Mouse (Mus musculus): ENCODE data around the gene Larp7. TPM values are rescaled to one million over a fixed set of nuclear protein-coding genes. Genes with fewer than 3 reads are reported as not detected.

Larp7 gene
- polyA plus RNA-seq, 1 experiment from 2014 or later, result 62.0 TPM

- H3K4me3 ChIP-seq, result no peak overlapping the region
- no peak for ATAC-seq (ENCODE audit: borderline replicate concordance, extremely low read depth, low FRiP score, low TSS enrichment)
- no peak overlapping the region for H3K27ac ChIP-seq
- no peaks in the 10 kb centered on the region; the same call in 1 of the 2 replicates for H3K27me3 ChIP-seq
- H3K4me2 ChIP-seq, result no peak overlapping the region
- WGBS, result 60% methylated on average over 12 of the region's 12 CpGs
- H3K9ac ChIP-seq, result no peak overlapping the region
- H3K36me3 ChIP-seq, result no peaks in the 10 kb centered on the region
- H3K4me1 ChIP-seq, result no peaks in the 10 kb centered on the region
- H3K9me3 ChIP-seq, result no peaks in the 10 kb centered on the region
These were observed 41.1 kb downstream of the Larp7 start for GRCm38 (mm10) chr3:127511786-127512746.

- no peak for ATAC-seq (ENCODE audit: borderline replicate concordance, extremely low read depth, low FRiP score, low TSS enrichment)
- no peak overlapping the region for H3K27ac ChIP-seq
- WGBS, result 53% methylated on average over 15 of the region's 15 CpGs
These were observed 45.0 kb downstream of the Larp7 start for GRCm38 (mm10) chr3:127507878-127508783.

GRCm38 (mm10) chr3:127498742-127499400 is 54.3 kb downstream of the Larp7 start, which contains the start of gene Ank2:
Ank2 (minus strand) TSS chr3:127499350.
- WGBS, result under 1% methylated on average over 52 of the region's 62 CpGs
- H3K36me3 ChIP-seq, result no peaks in the 10 kb centered on the region
- peaks cover 13% of the 10 kb centered on the region for H3K4me1 ChIP-seq
- peaks cover 31% of the 10 kb centered on the region for H3K27me3 ChIP-seq
- H3K4me3 ChIP-seq, result peak within 1 kb of the TSS; percentile 55
- H3K27ac ChIP-seq, result no peak within 1 kb of the TSS
- H3K9me3 ChIP-seq, result no peaks in the 10 kb centered on the region
- H3K9ac ChIP-seq, result peak within 1 kb of the TSS; percentile 47; the same call in 1 of the 2 replicates
- H3K4me2 ChIP-seq, result peak within 1 kb of the TSS; percentile 100
- peak; percentile 88 for ATAC-seq (ENCODE audit: borderline replicate concordance, extremely low read depth, low FRiP score, low TSS enrichment)

More at GRCm38 (mm10) chr3:127507878-127508783, 45.0 kb downstream of the Larp7 start:
- Histone ChIP-seq H3K4me2 (no peak overlapping the region), H3K4me3 (no peak overlapping the region), H3K4me1 (no peaks in the 10 kb centered on the region), H3K27me3 (no peaks in the 10 kb centered on the region; the same call in 1 of the 2 replicates), H3K9me3 (no peaks in the 10 kb centered on the region), H3K9ac (no peak overlapping the region), H3K36me3 (no peaks in the 10 kb centered on the region)

- peaks cover 13% of the 10 kb centered on the region for H3K4me1 ChIP-seq
- WGBS, result 2% methylated on average over 21 of the region's 23 CpGs
- peak; percentile 37; the same call in 1 of the 2 replicates for ATAC-seq (ENCODE audit: borderline replicate concordance, extremely low read depth, low FRiP score, low TSS enrichment)
- H3K9ac ChIP-seq, result peak overlapping the region; percentile 47; the same call in 1 of the 2 replicates
- H3K27ac ChIP-seq, result no peak overlapping the region
- peaks cover 31% of the 10 kb centered on the region for H3K27me3 ChIP-seq
- no peaks in the 10 kb centered on the region for H3K36me3 ChIP-seq
- H3K4me3 ChIP-seq, result peak overlapping the region; percentile 55
- H3K4me2 ChIP-seq, result peak overlapping the region; percentile 100
- no peaks in the 10 kb centered on the region for H3K9me3 ChIP-seq
These were observed 54.9 kb downstream of the Larp7 start for GRCm38 (mm10) chr3:127498197-127498741.

GRCm38 (mm10) chr3:127492663-127493062 is 60.5 kb downstream of the Larp7 start:
- Histone ChIP-seq H3K4me1 (no peaks in the 10 kb centered on the region), H3K27me3 (peaks cover 3% of the 10 kb centered on the region), H3K4me2 (no peak overlapping the region), H3K4me3 (no peak overlapping the region), H3K27ac (no peak overlapping the region), H3K36me3 (no peaks in the 10 kb centered on the region), H3K9me3 (no peaks in the 10 kb centered on the region), H3K9ac (no peak overlapping the region)
- ATAC-seq (ENCODE audit: borderline replicate concordance, extremely low read depth, low FRiP score, low TSS enrichment), result no peak
- 81% methylated on average over 3 of the region's 3 CpGs for WGBS

GRCm38 (mm10) chr3:127487302-127487701 is 65.8 kb downstream of the Larp7 start:
- Histone ChIP-seq H3K9me3 (no peaks in the 10 kb centered on the region), H3K27ac (no peak overlapping the region), H3K27me3 (no peaks in the 10 kb centered on the region), H3K4me2 (no peak overlapping the region), H3K36me3 (no peaks in the 10 kb centered on the region), H3K9ac (no peak overlapping the region), H3K4me3 (no peak overlapping the region), H3K4me1 (no peaks in the 10 kb centered on the region)
- no peak for ATAC-seq (ENCODE audit: borderline replicate concordance, extremely low read depth, low FRiP score, low TSS enrichment)
- 74% methylated on average over 7 of the region's 7 CpGs for WGBS

MicroRNAs within 50 kb of the gene (microRNA counts, 519-probe panel; counts per million panel counts)
- microRNA mmu-miR-302a (19.7 counts per million), microRNA mmu-miR-302b (19.7 counts per million), microRNA mmu-miR-302c (19.7 counts per million), microRNA mmu-miR-302d (1,606 counts per million, percentile 8 among the panel's probes with 10 or more counts), microRNA mmu-miR-367 (2,615 counts per million, percentile 62 among the panel's probes with 10 or more counts)

Small RNA genes within 50 kb of the gene (microRNA-seq; reads per million reads assigned to microRNA genes)
- 31.7 reads per million, percentile 41 among the genes with 10 or more reads in this experiment for gene Mir302a
- 18.3 reads per million, percentile 36 among the genes with 10 or more reads in this experiment for gene Mir302b
- 2.4 reads per million, percentile 8 among the genes with 10 or more reads in this experiment for gene Mir302c
- gene Mir302d, result 20.8 reads per million, percentile 38 among the genes with 10 or more reads in this experiment
- gene Mir367, result not detected

Other genes starting within 250 kb of the Larp7 start
- gene Ank2, start 54.0 kb downstream of the Larp7 start, polyA plus RNA-seq (2015; fragmentation: Nextera tagmentation; extraction: Ambion mirVana), result 11.5 and 13.4 TPM in 2 replicates
- 8.3 and 9.5 TPM in 2 replicates for gene Zgrf1, start 140 bp upstream of the Larp7 start, polyA plus RNA-seq (2015; fragmentation: Nextera tagmentation; extraction: Ambion mirVana)
- gene Neurog2, start 79.8 kb upstream of the Larp7 start, polyA plus RNA-seq (2015; fragmentation: Nextera tagmentation; extraction: Ambion mirVana), result not detected in 2 replicates
- 1.0 and 1.9 TPM in 2 replicates for gene Alpk1, start 227.2 kb upstream of the Larp7 start, polyA plus RNA-seq (2015; fragmentation: Nextera tagmentation; extraction: Ambion mirVana)
- 4.9 and 6.1 TPM in 2 replicates for gene Tifa, start 236.5 kb upstream of the Larp7 start, polyA plus RNA-seq (2015; fragmentation: Nextera tagmentation; extraction: Ambion mirVana)